Mouse (Mus musculus): Measurements from ENCODE around the gene Ccdc8. TPM values are rescaled to one million over a fixed set of nuclear protein-coding genes. Genes with fewer than 3 reads are reported as not detected.
A peak's percentile ranks its signal among the peaks of the same experiment; 100 is the strongest.
"Not testable (repeated sequence)": the region's sequence is repeated elsewhere in the genome, so short reads cannot be mapped to it uniquely, and the experiment has no call there.

The Ccdc8 gene
- total RNA-seq (2021) = 10 to 100 TPM; 16.2 to 21.2 TPM
- long read RNA-seq, experiment 1, full-length matches to known transcripts = 13 of 14 reads
- long read RNA-seq, experiment 1, partial matches to known transcripts = 0 of 14 reads
- long read RNA-seq, experiment 1, other reads (novel, unspliced or antisense) = 1 of 14 reads
- long read RNA-seq, experiment 2, full-length matches to known transcripts = 1 of 1 reads
- long read RNA-seq, experiment 2, partial matches to known transcripts = 0 of 1 reads
- long read RNA-seq, experiment 2, other reads (novel, unspliced or antisense) = 0 of 1 reads

DNA sequence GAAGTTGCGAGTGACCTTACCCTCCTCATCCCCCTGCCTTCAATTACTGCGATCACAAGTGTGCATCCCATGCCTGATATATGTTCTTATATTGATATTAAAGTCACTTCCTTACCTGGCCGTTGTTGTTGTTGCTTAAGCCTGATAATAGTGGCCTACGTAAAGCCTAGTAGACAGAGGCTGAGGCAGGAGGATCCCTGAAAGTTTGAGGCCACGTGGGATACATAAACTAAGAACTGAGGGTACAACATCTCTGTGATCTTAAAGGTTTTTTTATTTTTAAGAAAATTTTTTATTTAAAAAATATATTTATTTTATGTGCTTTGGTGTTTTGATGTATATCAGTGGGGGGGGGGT, at the start of gene Ccdc8:
Ccdc8 (plus strand) TSS at position 258 of the 357 bp plus-strand sequence.
- DNase-seq = no peak

DNA sequence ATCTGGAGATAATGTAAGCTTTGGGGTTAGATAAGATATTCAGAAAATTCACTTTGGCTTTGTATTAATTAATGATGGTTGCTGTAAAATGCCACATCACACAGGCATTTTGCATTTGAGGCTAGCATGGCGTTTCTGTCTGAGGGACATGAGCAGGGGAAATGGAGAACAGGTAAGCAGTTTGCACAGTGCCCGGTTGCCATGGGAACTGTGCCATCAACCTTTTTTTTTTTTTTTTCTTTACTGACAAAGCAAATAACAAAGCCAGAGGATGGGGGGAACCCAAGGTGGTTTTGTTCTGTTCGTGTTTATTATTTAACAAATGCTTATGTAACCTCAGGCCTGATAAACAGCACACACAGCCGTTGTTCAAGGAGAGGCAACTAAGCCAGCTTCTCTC, 49.6 kb upstream of the Ccdc8 start:
- DNase-seq = no peak

DNA sequence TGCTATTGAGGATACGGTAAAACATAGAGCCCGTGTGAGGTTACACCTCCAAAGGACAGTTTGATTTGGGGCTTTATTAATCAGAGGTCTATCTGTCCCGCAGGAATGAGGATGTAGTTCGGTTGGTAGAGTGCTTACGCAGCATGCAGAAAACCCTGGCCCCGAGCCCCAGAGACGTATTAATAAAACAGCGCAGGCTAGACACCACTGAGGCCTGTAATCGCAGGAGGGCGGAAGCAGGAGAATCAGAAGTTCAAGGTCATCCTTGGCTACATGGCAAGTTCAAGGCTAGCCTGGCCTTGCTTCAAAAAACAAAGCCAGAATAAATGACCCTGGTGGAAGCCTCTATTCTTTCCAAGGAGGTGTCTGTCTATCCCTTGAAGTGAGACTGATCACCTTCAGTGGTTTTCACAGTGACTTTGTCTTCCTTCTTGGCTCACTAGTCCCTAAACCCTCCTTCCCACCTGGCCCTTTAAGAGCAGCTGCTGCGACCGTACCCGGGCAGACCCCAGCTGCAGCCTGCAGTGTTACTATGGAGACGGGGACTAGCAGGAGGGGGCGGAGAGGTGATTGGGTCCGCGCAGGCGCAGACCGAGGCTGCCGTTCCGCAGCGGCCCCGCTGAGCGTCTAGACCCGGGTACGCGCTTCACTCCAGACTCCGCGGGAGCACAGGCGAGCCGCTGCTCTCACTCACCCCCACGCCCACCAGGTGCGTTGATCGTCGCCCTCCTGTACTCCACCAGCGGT, 48.3 kb upstream of the Ccdc8 start, which contains the start of gene Pnmal2:
Pnmal2 (plus strand) TSS at position 622 of the 747 bp plus-strand sequence.
- DNase-seq = peak; percentile 90

DNA sequence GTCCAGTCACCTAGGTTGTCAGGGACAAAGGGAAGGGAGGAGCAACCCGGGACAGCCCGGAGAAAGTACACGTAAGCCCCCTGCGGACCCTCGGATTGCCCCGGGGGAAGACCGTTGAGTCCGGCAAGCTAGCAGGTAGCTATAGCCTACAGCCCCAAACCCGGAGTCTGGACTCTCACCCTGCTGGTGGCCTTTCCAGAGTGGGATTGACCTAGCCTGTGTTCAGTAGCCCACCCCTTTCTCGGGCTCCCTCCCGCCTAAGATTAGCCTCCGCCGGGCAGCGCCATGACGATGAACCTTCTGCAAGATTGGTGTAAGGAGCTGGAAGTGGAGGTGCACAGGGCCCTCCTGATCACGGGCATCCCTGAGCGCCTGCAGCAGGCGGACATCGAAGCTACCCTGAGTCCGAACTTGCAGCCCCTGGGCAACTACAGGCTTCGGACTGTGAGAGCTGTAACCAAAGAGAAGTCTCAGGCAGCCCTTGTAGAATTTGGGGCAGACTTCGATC, 47.6 kb upstream of the Ccdc8 start:
- peak; percentile 37 for DNase-seq

DNA sequence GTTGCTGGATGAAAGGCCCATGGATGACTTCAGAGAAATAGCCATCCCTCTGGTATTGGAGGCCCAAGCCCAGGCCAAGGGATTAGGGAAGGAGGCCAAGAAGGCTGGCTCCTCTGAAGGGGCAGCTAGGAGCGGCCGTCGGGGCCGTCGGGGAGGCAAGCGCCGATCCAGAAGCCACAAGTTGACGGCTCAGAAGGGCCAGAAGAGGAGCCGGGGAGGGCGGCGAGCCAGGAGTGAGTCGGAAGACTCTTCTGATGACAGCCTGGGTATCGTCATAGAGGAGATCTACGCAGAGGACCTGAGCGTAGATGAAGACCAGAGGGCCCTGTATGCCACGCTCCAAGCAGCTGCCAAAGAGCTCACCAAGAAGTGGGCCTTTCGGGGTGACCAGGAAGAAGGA, 47.1 kb upstream of the Ccdc8 start:
- peak; percentile 22 for DNase-seq

DNA sequence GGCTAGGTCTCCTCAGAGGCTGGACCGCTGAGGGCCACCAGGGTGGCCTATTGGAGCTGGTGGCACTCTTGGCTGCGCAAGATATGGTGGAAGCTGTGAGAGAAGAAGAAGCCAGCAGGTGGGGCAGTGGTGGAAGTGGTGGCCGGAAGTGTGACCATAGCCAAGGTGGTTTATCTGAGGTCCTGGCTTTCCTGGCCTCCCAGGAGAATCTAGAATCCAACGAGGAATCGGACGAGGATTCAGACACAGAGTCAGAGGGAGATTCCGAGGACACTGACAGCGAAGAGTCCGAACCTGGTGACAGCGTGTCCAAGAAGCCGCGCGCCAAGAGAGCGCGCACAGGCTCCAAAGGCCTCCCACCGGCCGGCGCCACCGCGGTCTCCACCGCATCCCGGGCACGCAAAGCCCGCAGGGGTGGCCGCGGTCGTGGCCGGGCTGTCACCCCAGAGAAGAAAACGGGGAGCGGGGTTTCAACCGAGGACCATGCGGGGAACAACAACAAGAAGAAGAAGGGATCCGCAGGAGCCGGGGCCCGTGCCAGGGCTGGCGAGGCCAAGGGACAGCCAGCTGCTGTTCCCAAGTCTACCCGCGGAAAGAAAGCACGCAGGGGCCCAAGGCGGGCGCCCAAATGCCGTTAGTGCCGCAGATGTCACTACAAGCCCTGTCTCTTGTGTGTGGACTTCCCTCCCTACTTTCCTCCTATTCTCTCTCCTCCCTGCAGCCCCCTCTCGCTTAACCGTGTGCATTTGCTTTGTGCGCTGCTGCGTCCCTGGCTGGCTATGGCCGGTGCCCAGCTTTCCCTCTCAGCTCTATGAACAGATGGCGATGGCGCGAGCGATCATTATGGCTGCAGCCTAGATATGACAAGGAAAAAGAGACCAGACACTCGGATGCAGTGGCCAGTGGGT, 45.8 kb upstream of the Ccdc8 start:
- DNase-seq = peak; percentile 33

DNA sequence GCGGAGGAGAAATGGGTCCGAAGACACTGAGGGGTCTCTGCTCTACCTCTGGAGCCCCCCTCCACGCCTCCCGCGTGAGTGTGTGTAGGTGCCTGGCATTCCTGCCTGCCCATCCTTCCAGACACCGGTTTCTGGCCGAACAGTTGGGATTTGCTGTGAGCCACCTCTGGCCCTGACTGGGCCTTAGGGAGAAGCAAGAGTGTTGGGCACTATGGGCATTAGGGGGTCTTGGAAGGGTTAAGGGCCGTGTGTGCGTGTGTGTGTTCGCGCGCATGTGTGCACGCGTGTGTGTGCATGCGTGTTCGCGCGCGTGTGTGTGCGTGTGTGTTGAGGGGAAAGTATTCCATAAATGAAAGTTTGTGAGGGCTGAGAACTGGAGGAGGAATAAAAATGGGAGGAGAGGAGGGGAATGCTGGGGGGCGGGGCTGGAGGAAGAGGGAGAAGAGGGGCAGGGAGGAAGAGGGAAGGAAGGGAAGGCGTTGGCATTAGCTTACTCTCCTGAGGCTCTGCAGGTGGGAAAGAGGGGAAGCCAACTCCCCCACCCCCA, 45.1 kb upstream of the Ccdc8 start:
- DNase-seq = no peak

DNA sequence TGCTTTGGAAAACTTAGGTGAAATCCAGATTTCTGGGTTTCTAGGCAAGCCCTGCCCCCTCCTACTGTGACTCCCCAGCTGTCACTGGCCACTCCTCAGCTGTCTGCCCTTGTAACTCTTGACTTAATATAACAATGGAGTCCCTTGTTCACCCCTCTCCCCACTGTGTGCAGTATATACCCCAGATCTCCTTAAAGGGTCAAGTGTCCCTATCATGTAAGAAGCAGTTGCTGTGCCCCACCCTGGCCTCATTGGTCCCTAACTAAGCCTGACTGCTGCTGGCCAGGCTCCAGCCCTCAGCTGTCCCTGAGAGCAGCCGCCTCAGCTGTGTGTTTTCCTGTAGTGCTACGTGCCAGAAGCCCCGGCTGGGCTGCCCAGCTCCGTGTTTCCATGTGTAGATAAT, 44.5 kb upstream of the Ccdc8 start:
- peak; percentile 51 for DNase-seq

DNA sequence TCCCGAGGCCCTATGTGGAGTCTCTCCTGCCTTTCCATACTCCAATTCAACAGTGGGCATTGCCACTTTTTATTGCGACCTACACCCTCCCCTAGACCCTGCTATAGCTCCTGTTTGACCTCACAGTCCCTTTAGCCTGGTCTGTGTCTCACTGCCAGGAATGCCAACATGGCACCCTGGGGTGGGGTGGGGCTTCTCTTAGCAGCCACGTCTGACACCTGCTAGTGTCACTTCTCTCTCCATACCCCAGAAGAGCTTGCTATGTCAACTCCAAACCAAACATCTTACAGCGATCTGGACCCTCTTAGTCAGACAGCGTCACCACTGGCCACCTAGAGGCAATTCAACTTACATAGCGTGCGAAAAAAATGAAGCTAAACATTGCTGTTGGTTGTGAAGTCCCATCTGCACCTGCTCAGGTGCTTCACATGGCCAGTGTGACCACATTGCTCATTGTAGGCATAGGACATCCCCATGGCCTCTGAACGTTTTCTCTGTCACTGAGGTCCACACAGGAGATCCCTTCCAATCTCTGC, 43.5 kb upstream of the Ccdc8 start:
- no peak for DNase-seq

DNA sequence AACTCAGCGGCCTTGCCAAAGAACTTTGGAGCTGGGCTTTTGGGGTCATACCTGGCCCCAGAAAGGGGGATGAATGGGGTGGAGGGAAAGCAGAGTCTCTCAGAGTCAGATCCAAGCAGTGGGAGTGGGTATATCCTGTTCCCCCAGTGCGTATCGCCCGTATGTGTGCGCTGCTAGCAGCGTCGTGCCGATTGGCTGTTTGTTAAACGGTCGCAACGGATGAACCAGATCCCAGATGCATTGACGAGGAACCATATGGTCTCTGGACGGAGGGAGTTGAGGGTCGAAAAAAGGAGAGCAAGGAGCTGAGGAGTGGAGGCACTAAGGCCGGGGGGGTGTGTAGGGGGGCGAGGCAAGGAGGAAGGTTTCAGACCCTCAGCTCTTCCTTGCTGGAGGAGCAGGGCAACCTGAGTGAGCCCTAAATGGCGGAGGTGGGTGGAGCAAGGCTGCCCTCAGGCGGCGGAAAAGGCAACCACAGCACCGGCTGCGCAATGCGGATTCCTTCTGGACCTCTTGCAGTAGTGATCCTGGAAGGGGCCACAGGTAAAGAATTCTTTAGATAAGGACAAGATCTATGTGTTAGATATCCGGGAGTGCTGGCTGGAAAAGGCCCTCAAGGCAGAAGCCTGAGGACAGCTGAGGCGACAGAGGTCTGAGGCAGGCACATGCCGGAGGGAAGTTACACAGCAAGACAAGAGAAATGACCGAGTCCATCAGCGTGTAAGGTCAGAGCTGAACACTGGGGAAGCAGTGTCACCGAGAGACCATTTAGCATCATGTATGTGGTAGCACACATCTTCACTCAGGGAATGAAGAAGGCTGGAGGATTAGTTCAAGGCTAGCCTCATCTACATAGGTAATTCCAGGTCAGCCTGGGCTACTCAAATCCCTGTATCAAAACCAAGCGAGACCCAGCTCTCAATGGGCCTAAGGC, 42.3 kb upstream of the Ccdc8 start:
- DNase-seq = peak; percentile 87

DNA sequence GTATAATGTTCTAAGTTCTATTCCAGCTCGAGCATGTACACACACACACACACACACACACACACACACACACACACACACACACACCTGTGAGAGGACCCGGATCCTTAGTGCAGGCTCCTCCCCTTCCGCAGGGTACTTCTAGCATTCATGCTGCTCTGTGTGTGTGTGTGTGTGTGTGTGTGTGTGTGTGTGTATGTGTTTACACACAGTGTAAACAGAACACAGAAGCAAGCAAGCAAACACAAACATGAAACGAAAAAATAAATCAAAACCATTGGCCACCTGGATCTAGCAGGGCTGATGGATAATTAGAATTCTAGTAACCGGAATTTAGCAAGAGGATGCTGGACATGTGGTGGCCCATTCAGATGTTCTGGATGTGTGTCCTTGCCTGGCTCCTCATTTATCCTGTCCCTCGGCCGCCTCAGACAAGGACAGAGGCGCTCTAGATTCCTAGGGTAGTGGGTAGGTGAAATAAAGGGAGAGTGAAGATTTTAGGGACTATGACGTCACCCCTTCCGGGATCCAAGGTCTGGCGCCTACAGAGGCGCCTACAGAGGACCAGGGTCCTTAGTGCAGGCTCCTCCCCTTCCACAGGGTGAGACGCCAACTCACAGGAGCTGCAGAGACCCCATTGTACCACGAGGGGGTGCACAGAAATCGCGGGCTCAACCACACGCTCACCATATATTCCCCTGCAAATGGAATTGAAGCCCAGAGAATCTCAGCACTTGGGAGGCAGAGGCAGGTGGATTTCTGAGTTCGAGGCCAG, 41.5 kb upstream of the Ccdc8 start:
- DNase-seq = peak; percentile 87

DNA sequence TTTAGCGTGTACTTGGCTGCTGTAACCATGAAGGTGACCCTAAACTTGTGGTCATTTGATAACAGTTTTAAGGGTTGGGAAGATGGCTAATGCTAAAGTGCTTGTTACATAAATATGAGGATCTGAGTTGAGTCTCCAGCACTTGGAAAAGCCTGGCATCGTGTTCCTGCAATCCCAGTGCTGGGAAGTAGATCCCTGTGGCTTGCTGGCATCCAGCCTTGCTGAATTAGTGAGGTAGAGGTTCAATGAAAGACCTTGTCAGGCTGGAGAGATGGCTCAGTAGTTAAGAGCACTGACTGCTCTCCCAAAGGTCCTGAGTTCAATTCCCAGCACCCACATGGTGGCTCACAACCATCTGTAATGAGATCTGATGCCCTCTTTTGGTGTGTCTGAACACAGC, 38.7 kb upstream of the Ccdc8 start:
- not testable (repeated sequence) for DNase-seq

DNA sequence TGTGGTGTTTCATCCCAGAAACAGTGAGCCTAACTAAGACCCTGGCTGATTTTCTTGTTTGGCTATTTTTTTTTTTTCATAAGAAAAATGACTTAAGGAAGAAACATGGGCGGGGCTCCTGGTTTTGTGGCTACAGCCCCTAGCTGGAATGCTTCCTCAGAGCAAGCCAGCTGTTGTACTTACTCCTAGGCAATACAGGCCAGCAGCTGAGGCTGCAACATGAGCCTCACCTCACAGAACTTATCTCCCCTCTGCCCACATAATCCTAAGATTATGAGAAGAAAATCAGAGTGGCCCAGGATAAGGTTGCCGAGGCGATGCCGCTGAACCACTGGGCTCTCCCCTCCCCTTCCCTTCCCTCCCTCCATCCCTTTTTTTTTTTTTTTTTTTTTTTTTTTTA, 36.8 kb upstream of the Ccdc8 start:
- DNase-seq = no peak

DNA sequence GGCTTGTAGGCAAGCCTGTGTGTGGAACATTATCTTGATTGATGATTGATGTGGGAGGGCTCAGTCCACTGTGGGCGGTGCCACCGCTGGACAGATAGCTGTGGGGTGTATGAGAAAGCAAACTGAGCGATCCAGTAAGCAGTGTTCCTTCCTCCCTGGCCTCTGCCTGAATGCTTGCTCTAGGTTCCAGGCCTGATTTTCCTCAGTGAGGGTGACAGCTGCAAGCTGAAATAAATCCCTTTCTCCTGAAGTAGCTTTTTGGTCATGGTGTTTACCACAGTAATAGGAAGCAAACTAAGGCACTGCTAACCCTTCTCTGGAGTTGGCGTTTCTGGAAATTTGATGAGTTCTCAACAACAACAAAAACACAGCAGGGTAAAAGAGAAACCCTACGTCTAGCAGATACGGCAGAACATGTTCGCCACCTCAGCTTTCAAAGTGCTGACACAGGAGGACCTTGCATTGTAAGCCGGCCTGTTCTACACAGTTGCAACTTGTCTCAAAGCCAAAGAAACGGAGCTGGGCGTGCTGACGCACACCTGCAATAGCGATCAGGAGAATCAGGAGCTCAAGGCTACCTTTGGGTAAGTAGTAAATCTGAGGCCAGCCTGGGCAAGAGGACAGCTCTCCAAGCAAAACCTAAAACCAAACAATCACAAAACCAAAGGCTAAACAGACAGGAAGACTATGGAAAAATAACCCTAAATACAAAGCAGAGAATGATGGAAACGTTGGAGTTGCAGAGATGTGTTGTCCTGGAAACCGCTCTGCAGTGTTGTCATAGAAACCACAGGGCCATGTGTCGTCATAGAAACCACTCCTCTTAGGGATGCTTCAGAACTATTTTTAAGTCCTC, 35.9 kb upstream of the Ccdc8 start:
- DNase-seq = no peak

DNA sequence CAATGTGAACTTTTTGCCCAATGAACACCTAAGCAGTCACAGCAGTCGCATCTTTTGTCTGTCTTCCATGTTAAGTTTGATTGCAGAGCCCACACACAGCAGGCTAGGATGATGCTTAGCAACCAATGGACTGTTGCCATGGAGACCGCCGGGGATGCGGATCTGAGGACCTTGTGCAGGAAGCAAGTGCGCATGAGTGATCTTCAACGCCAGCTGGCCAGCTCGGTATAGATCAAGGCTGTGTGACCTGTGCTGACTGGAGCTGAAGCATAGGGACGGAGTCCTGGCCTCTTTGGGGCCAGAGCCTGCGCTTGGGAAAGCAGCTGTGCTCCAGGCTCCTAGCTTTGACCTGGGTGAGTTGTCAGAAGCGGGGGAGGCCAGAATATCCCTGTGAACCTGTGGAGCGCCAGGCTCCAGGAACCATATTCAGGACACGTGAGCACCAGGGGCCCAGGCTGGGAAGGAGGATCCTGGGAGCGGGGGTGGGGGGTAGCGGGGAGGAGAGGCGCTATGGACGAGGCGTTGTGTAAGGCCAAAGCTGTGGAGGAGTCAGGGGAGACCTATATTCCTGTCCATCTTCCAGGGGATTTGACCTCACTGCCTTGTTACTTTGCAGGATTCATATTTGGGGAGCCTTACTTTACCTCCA, 32.8 kb upstream of the Ccdc8 start, which contains the start of gene Pnmal1:
Pnmal1 (plus strand) TSS at position 141 of the 649 bp plus-strand sequence.
- peak; percentile 83 for DNase-seq

DNA sequence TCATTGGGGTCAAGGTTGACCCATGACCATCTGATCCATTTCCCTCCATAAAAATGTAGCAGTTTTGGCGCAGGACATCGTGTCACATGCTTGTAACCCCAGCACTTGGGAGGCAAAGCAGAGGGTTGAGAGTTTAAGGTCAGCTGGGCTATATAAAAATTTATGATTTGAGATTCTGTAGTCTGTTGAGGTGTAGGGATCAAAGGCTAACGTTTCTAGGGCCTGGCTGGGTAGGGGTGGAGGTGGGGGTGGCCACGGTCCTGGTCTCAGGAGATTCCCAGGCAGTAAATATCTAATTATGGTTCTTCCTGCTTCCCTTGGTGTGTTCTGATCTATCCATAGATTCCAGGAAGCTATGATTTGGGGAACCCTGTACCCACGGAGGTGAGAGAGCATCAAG, 30.8 kb upstream of the Ccdc8 start:
- no peak for DNase-seq

DNA sequence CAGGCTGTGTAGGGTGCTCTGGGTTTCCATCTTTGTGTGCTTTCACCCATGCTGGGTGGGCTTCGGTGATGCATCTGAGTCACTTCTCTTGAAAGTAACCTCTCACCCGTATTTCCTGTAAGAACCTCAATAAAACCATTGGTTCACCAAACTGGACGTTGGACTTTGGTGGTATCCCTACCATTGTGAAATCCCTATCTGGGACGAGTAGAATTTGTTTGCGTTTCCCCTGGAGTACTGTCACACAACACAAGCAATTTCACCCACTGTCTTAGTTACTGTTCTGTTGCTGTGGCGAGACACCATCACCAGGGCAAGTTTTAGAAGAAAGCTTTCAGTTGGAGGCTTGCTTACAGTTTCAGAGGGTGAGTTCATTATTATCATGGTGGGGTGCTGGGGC, 24.1 kb upstream of the Ccdc8 start:
- DNase-seq = no peak

DNA sequence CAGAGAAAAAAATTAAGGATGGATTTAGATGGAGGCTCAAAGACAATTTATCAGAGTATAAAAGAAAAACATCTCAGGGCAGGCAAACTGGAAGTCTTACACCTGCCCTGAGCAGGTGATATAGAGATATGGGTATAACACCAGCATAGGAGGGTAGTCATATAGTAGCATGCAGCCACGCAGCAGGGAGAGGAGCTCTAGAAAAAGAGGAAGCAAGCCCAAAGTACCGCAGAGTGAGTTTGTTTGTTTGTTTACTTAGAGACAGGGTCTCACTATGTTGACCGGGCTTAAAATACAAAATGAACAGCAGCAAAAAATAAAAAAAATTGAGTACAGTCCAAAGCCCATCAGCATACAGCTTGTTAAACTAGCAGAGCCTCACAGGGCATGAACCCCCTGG, 21.3 kb upstream of the Ccdc8 start:
- no peak for DNase-seq
